Mouse (Mus musculus) skeletal muscle tissue, adult 2 months (tissue): ENCODE results near the gene Mt3.
A peak's percentile ranks its signal among the peaks of the same experiment; 100 is the strongest.
"Not testable (repeated sequence)": the region's sequence is repeated elsewhere in the genome, so short reads cannot be mapped to it uniquely, and the experiment has no call there.

Experiments used
- DNase-seq: peaks from one replicate; pipeline ENCODE4 v3.0.0-alpha.2; 2012; ENCODE audit warnings: low read depth, low spot score

Gene Mt3

GRCm38 (mm10) chr8:94152513-94153300, at the start of gene Mt3:
Mt3 (plus strand) TSS chr8:94152607.
- peak; percentile 61 for DNase-seq

GRCm38 (mm10) chr8:94104146-94104545, 48.3 kb upstream of the Mt3 start:
- no peak for DNase-seq

GRCm38 (mm10) chr8:94107871-94108270, 44.5 kb upstream of the Mt3 start:
- peak; percentile 7 for DNase-seq

- no peak for DNase-seq
Observed at GRCm38 (mm10) chr8:94109396-94109795, 43.0 kb upstream of the Mt3 start.

GRCm38 (mm10) chr8:94109835-94110234, 42.6 kb upstream of the Mt3 start:
- no peak for DNase-seq

- no peak for DNase-seq
Observed at GRCm38 (mm10) chr8:94110526-94111177, 41.8 kb upstream of the Mt3 start.

- no peak for DNase-seq
Observed at GRCm38 (mm10) chr8:94113435-94113834, 39.0 kb upstream of the Mt3 start.

- no peak for DNase-seq
Observed at GRCm38 (mm10) chr8:94113972-94114371, 38.4 kb upstream of the Mt3 start.

- DNase-seq = no peak
Observed at GRCm38 (mm10) chr8:94118776-94119430, 33.5 kb upstream of the Mt3 start.

GRCm38 (mm10) chr8:94121625-94122024, 30.8 kb upstream of the Mt3 start:
- no peak for DNase-seq

GRCm38 (mm10) chr8:94122711-94123468, 29.5 kb upstream of the Mt3 start:
- DNase-seq = no peak

- DNase-seq = no peak
Observed at GRCm38 (mm10) chr8:94127711-94128110, 24.7 kb upstream of the Mt3 start.

GRCm38 (mm10) chr8:94129133-94129789, 23.1 kb upstream of the Mt3 start:
- no peak for DNase-seq

- DNase-seq = no peak
Observed at GRCm38 (mm10) chr8:94130126-94130525, 22.3 kb upstream of the Mt3 start.

- DNase-seq = no peak
Observed at GRCm38 (mm10) chr8:94132096-94132495, 20.3 kb upstream of the Mt3 start.

- DNase-seq = not testable (repeated sequence)
Observed at GRCm38 (mm10) chr8:94134601-94135000, 17.8 kb upstream of the Mt3 start.

- no peak for DNase-seq
Observed at GRCm38 (mm10) chr8:94135556-94135955, 16.9 kb upstream of the Mt3 start.

GRCm38 (mm10) chr8:94136192-94136591, 16.2 kb upstream of the Mt3 start:
- DNase-seq = no peak

GRCm38 (mm10) chr8:94136933-94137332, 15.5 kb upstream of the Mt3 start, which contains the start of gene Mt4:
Mt4 (plus strand) TSS chr8:94137197.
- no peak for DNase-seq

GRCm38 (mm10) chr8:94140266-94140795, 12.1 kb upstream of the Mt3 start:
- DNase-seq = peak; percentile 43

- no peak for DNase-seq
Observed at GRCm38 (mm10) chr8:94148236-94148635, 4.2 kb upstream of the Mt3 start.
